8 mouse cellular contexts compared by ENCODE assay signal in genomic region chr13:34132299-34132698, GRCm38 (mm10). TPM values are rescaled to one million over a fixed set of nuclear protein-coding genes. Genes with fewer than 3 reads are reported as not detected.
A peak's percentile ranks its signal among the peaks of the same experiment; 100 is the strongest.
DNase-seq lines count a peak whose midpoint lies in the region; ATAC-seq and TF ChIP-seq lines count a peak whose summit lies in the region.

No protein-coding gene starts in this region.

- WGBS in forebrain, embryonic 13.5 days = under 1% methylated on average over 15 of the region's 15 CpGs
- 3% methylated on average over 15 of the region's 15 CpGs for WGBS in liver, embryonic 15.5 days (ENCODE audit: insufficient replicate concordance)

- H3K4me1 ChIP-seq in E14TG2a.4 (replicated peaks; ENCODE audit: low read depth, low read length) = peaks cover 61% of the 10 kb centered on the region
- peaks cover 60% of the 10 kb centered on the region for H3K4me1 ChIP-seq in forebrain, embryonic 13.5 days
- peaks cover 29% of the 10 kb centered on the region for H3K4me1 ChIP-seq in liver, embryonic 15.5 days (replicated peaks)

- no peak overlapping the region for H3K27ac ChIP-seq in gastrocnemius, adult 2 months
- H3K27ac ChIP-seq in forebrain, embryonic 13.5 days = peak overlapping the region; percentile 100
- H3K27ac ChIP-seq in liver, embryonic 15.5 days (replicated peaks) = no peak overlapping the region

- H3K4me3 ChIP-seq in gastrocnemius, adult 2 months = peak overlapping the region; percentile 78
- H3K4me3 ChIP-seq in E14TG2a.4 (replicated peaks; ENCODE audit: low read length) = peak overlapping the region; percentile 87
- peak overlapping the region; percentile 85 for H3K4me3 ChIP-seq in forebrain, embryonic 13.5 days
- H3K4me3 ChIP-seq in liver, embryonic 15.5 days (replicated peaks) = no peak overlapping the region

- TF ChIP-seq CTCF in gastrocnemius, adult 2 months (IDR thresholded peaks at IDR 0.05) = no peak
- TF ChIP-seq CTCF in E14TG2a.4 (conservative IDR thresholded peaks at IDR 0.05; ENCODE audit: low read length) = no peak

- peak overlapping the region; percentile 99 for H3K9ac ChIP-seq in forebrain, embryonic 13.5 days
- no peak overlapping the region for H3K9ac ChIP-seq in liver, embryonic 15.5 days

- intact Hi-C loops in gastrocnemius, adult 2 months (cut with DNase I) = no loop called here
- intact Hi-C loops in gastrocnemius, postnatal 14 days (cut with DNase I; ENCODE audit: low total_unique reads) = no loop called here

- no peaks in the 10 kb centered on the region for H3K27me3 ChIP-seq in E14TG2a.4 (ENCODE audit: insufficient read depth, low read length)
- no peaks in the 10 kb centered on the region for H3K27me3 ChIP-seq in forebrain, embryonic 13.5 days
- peaks cover 92% of the 10 kb centered on the region for H3K27me3 ChIP-seq in liver, embryonic 15.5 days

- DNase-seq in gastrocnemius, adult 2 months = no peak
- DNase-seq in gastrocnemius, postnatal 14 days = no peak
- no peak for DNase-seq in frontal cortex, adult 2 months (ENCODE audit: extremely low spot score in 1 of 2, low spot score in 1 of 2)
- DNase-seq in right cerebral cortex, adult 2 months (ENCODE audit: low spot score in 2 of 2) = no peak
- DNase-seq in frontal cortex, postnatal 25 days (ENCODE audit: low spot score in 2 of 2) = no peak

- no peaks in the 10 kb centered on the region for H3K9me3 ChIP-seq in E14TG2a.4 (ENCODE audit: low read length)
- no peaks in the 10 kb centered on the region for H3K9me3 ChIP-seq in forebrain, embryonic 13.5 days (replicated peaks)
- no peaks in the 10 kb centered on the region for H3K9me3 ChIP-seq in liver, embryonic 15.5 days (replicated peaks)

- ATAC-seq in forebrain, embryonic 13.5 days = no peak
- ATAC-seq in liver, embryonic 15.5 days (ENCODE audit: insufficient read depth) = no peak

- H3K4me2 ChIP-seq in forebrain, embryonic 13.5 days = peak overlapping the region; percentile 83
- peak overlapping the region; percentile 13; the same call in 1 of the 2 replicates for H3K4me2 ChIP-seq in liver, embryonic 15.5 days

- peaks cover 17% of the 10 kb centered on the region for H3K36me3 ChIP-seq in E14TG2a.4 (ENCODE audit: insufficient read depth, low read length)
- H3K36me3 ChIP-seq in forebrain, embryonic 13.5 days (ENCODE audit: poor library complexity, severe bottlenecking) = peaks cover 11% of the 10 kb centered on the region
- no peaks in the 10 kb centered on the region for H3K36me3 ChIP-seq in liver, embryonic 15.5 days (replicated peaks)

RNA-seq across cellular contexts. Expression of gene Tubb2b, which starts 2.0 kb away (rescaled TPM):
- 1 to 10 TPM; 1.5 to 3.2 TPM for total RNA-seq in gastrocnemius, adult 2 months (2021)
- 1 to 10 TPM; 5.8 to 7.5 TPM for total RNA-seq in gastrocnemius, postnatal 14 days (2021)
- polyA plus RNA-seq in forebrain, embryonic 13.5 days (2015; fragmentation: Nextera tagmentation; extraction: Ambion mirVana) = 559 and 618 TPM in 2 replicates
- 1.1 and 1.4 TPM in 2 replicates for polyA plus RNA-seq in liver, embryonic 15.5 days (2015; fragmentation: Nextera tagmentation; extraction: Ambion mirVana)
- 387 and 426 TPM in 2 replicates for polyA plus RNA-seq in frontal cortex, adult 2 months (2012; rRNA removed)

RNA-seq across cellular contexts. Expression of gene Psmg4, which starts 30.5 kb away (rescaled TPM):
- total RNA-seq in gastrocnemius, adult 2 months (2021) = 10 to 100 TPM; 13.6 to 14.4 TPM
- total RNA-seq in gastrocnemius, postnatal 14 days (2021) = 10 to 100 TPM; 26.0 to 26.9 TPM
- polyA plus RNA-seq in forebrain, embryonic 13.5 days (2015; fragmentation: Nextera tagmentation; extraction: Ambion mirVana) = 121 and 128 TPM in 2 replicates
- 26.0 and 30.0 TPM in 2 replicates for polyA plus RNA-seq in liver, embryonic 15.5 days (2015; fragmentation: Nextera tagmentation; extraction: Ambion mirVana)
- 47.9 and 61.2 TPM in 2 replicates for polyA plus RNA-seq in frontal cortex, adult 2 months (2012; rRNA removed)

RNA-seq across cellular contexts. Expression of gene Tubb2a, which starts 54.5 kb away (rescaled TPM):
- 10 to 100 TPM in 1 of 2 experiments, 1 to 10 TPM in 1; 6.7 to 23.3 TPM for total RNA-seq in gastrocnemius, adult 2 months (2021)
- 10 to 100 TPM; 19.3 to 24.4 TPM for total RNA-seq in gastrocnemius, postnatal 14 days (2021)
- polyA plus RNA-seq in forebrain, embryonic 13.5 days (2015; fragmentation: Nextera tagmentation; extraction: Ambion mirVana) = 761 and 874 TPM in 2 replicates
- polyA plus RNA-seq in liver, embryonic 15.5 days (2015; fragmentation: Nextera tagmentation; extraction: Ambion mirVana) = 62.6 and 74.2 TPM in 2 replicates
- polyA plus RNA-seq in frontal cortex, adult 2 months (2012; rRNA removed) = 1,752 and 1,773 TPM in 2 replicates

Comparison
In these comparisons a context has a peak if more than half of its experiments do, and no peak if none do; other contexts are left out.
1. RNA of gene Tubb2b, which starts 2.0 kb away (polyA plus RNA-seq): 559 to 618 TPM in forebrain, embryonic 13.5 days and 387 to 426 TPM in frontal cortex, adult 2 months; 1.1 to 1.4 TPM in liver, embryonic 15.5 days; every median in the first group is over 100 times any median in the second.
2. RNA of gene Tubb2a, which starts 54.5 kb away (polyA plus RNA-seq): 1,752 to 1,773 TPM in frontal cortex, adult 2 months and 761 to 874 TPM in forebrain, embryonic 13.5 days; 62.6 to 74.2 TPM in liver, embryonic 15.5 days; every median in the first group is over 10 times any median in the second.